Mouse (Mus musculus) heart, embryonic 10.5 days (tissue): ENCODE data around the gene Bves. TPM values are rescaled to one million over a fixed set of nuclear protein-coding genes. Genes with fewer than 3 reads are reported as not detected.

Experiments
- polyA plus RNA-seq: library from polyadenylated mRNA; unstranded; fragments of >200 nt; fragmentation: Nextera tagmentation; extraction: Ambion mirVana; gene quantifications from 2 replicates; pipeline ENCODE4 v1.2.1, GENCODE M21; 2016

The Bves gene
- polyA plus RNA-seq, 1 experiment from 2014 or later: 32.6 TPM

Other genes starting within 250 kb of the Bves start
- 11.0 and 15.9 TPM in 2 replicates for gene Popdc3, start 157.7 kb upstream of the Bves start, polyA plus RNA-seq
- gene Lin28b, start 150.6 kb downstream of the Bves start, polyA plus RNA-seq: 13.2 and 17.6 TPM in 2 replicates
- 16.2 and 19.7 TPM in 2 replicates for gene Hace1, start 242.1 kb downstream of the Bves start, polyA plus RNA-seq